Mouse (Mus musculus): ENCODE results near the gene Leng9.

DNA sequence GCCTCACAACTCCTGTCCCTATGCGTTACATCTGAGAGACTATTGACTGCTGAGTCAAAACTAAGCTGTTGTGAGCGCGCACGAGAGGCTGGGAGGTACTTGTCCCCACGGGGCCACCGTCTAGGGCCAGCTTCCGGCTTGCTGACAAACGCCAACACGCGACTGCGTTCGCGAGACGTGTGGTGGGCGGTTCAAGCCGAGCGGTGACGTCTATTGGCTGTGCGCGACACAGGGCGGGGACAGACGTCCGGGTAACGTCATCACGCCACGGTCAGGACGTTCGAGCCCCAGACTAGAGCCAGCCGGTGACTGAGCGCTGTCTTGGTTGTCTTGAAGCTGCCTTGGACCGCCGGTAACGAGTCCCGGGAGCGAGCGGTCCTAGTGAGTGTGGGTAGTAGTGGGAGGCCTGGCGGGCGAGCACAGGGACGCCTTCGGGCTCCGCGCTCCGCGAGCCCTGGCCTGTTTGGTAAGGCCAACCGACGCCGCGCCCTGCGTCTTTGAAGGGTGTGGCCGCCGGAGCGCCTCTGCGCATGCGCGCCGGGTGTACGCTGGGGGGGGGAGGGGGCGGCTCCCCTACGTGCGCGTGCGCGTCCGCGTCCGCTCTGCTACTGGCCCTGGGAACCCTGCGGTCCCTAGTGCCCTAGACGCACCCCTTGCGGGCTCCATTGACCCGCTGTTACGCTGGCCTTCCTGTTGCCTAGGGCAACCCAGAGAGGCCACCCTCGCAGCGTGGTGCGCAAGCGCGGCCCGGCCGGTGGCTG is 13.2 kb downstream of the Leng9 start, which contains the start of gene Leng8:
- TF ChIP-seq POLR2A (IDR thresholded peaks at IDR 0.05; ENCODE audit: control insufficient read depth, extremely low read depth, insufficient read depth, low read length, poor library complexity) (peak; percentile 94), CTCF (IDR thresholded peaks at IDR 0.05; ENCODE audit: borderline replicate concordance, control insufficient read depth, extremely low read depth, insufficient read depth, low read length, poor library complexity) (peak; percentile 19; the same call in 1 of the 2 replicates)

Measured in thymus, adult 2 months (tissue).